Mouse (Mus musculus) neural tube, embryonic 15.5 days (tissue): ENCODE results near the gene Krt1. TPM values are rescaled to one million over a fixed set of nuclear protein-coding genes. Genes with fewer than 3 reads are reported as not detected.

Experiments used
- ATAC-seq: fragments of 200-750 bp; cut with Nextera tagmentation; 2 replicates; pipeline ENCODE4 v1.8.0; 2017; ENCODE audit warnings: mild to moderate bottlenecking, moderate TSS enrichment, moderate library complexity; ENCODE audit not compliant: low FRiP score
- H3K27ac ChIP-seq: fragments of 300-500 bp; sonication (generic); replicated peaks from 2 replicates; pipeline ENCODE4 v1.5.1; 2015; ENCODE audit warnings: mild to moderate bottlenecking, inconsistent platforms
- H3K27me3 ChIP-seq: fragments of 300-500 bp; sonication (generic); replicated peaks from 2 replicates; pipeline ENCODE4 v1.6.1; 2015; ENCODE audit warnings: inconsistent platforms
- H3K36me3 ChIP-seq: fragments of 300-500 bp; sonication (generic); 2 replicates; pipeline ENCODE4 v1.6.1; 2015; ENCODE audit warnings: inconsistent platforms
- H3K4me1 ChIP-seq: fragments of 300-500 bp; sonication (generic); 2 replicates; pipeline ENCODE4 v1.6.1; 2015; ENCODE audit warnings: inconsistent platforms
- H3K4me2 ChIP-seq: fragments of 300-500 bp; sonication (generic); 2 replicates; pipeline ENCODE4 v1.6.1; 2015; ENCODE audit warnings: inconsistent platforms, mild to moderate bottlenecking, moderate library complexity
- H3K4me3 ChIP-seq: fragments of 300-500 bp; sonication (generic); replicated peaks from 2 replicates; pipeline ENCODE4 v1.5.1; 2015; ENCODE audit warnings: mild to moderate bottlenecking, inconsistent platforms
- H3K9ac ChIP-seq: fragments of 300-500 bp; sonication (generic); replicated peaks from 2 replicates; pipeline ENCODE4 v1.6.1; 2015; ENCODE audit warnings: mild to moderate bottlenecking, inconsistent platforms
- H3K9me3 ChIP-seq: fragments of 300-500 bp; sonication (generic); replicated peaks from 2 replicates; pipeline ENCODE4 v1.6.1; 2016; ENCODE audit warnings: inconsistent platforms
- WGBS: fragments of 180-500 bp; shearing (Covaris S2); methylation state at CpG from one replicate; pipeline ENCODE4 v1.1.7; 2015; ENCODE audit warnings: mixed read lengths; 5-methylcytosine and 5-hydroxymethylcytosine counted together
- polyA plus RNA-seq: library from polyadenylated mRNA; unstranded; fragments of >200 nt; fragmentation: Nextera tagmentation; extraction: Ambion mirVana; gene quantifications from 2 replicates; pipeline ENCODE4 v1.2.1, GENCODE M21; 2015

Krt1 gene
- polyA plus RNA-seq, 1 experiment from 2014 or later, result 16.9 TPM

DNA sequence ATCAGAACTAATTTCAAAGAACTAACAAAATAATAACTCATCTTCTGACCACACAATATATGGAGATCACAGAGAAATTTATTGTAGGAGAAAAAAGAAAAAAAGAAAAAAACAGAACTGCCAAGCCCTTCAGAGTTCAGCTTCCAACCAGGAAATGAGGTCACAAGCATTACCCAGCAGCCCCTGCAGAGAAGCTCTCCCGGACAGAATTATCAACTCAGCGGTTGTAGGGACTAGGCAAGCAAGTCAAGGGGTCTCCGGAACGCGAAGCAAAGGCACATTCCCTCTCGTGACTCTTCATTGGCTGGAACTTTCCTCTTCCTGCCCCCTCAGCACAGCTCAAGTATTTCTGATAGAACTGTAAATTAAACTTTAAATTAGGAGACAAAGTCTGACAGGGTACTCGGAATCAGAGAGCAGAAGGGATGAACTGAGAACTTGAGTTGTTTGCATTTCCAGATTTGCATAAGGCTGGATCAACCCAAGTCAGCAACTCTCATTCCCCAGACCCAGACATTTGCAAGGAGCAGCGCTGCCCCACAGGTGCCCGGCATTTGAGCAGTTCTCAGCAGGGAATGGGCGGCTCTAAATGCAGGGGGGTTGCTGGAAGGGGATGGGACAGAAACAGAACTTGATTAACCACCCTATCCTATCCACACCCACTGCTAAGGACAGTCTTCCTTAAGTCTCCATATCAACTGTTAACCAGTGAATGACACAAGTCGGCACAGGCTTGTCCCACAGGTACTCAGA, 8.3 kb upstream of the Krt1 start:
- Histone ChIP-seq H3K9me3 (no peaks in the 10 kb centered on the region), H3K4me1 (peaks cover 23% of the 10 kb centered on the region), H3K4me2 (peak overlapping the region; percentile 90), H3K27ac (no peak overlapping the region), H3K9ac (no peak overlapping the region), H3K4me3 (peak overlapping the region; percentile 48; the same call in 1 of the 2 replicates), H3K36me3 (no peaks in the 10 kb centered on the region), H3K27me3 (peaks cover 44% of the 10 kb centered on the region)
- 7% methylated on average over 11 of the region's 11 CpGs for WGBS
- no peak for ATAC-seq

DNA sequence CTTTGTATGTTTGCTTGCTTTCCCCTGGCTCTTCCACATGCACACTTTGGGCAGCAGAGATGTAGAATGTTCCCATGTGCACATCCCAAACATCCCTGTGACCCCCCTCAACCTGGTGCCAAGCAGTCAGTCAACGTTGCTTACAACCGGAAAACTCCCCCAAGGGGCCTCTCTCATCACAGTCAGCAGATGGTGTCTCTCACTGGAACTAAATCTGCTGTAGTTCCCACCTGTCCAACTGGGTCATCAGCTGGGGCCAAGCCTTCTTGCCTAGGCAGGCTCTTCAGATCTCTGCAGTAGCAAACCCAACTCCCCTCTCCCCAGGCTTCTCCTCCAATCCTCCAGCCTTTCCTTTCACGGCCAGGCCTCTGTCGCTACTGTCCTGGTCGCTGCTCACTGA, 6.1 kb upstream of the Krt1 start:
- H3K36me3 ChIP-seq, result no peaks in the 10 kb centered on the region
- no peak overlapping the region for H3K4me3 ChIP-seq
- no peak overlapping the region for H3K9ac ChIP-seq
- H3K9me3 ChIP-seq, result no peaks in the 10 kb centered on the region
- no peak for ATAC-seq
- H3K27me3 ChIP-seq, result peaks cover 50% of the 10 kb centered on the region
- WGBS, result 54% methylated on average over 5 of the region's 5 CpGs
- no peak overlapping the region for H3K27ac ChIP-seq
- peaks cover 23% of the 10 kb centered on the region for H3K4me1 ChIP-seq
- no peak overlapping the region for H3K4me2 ChIP-seq

DNA sequence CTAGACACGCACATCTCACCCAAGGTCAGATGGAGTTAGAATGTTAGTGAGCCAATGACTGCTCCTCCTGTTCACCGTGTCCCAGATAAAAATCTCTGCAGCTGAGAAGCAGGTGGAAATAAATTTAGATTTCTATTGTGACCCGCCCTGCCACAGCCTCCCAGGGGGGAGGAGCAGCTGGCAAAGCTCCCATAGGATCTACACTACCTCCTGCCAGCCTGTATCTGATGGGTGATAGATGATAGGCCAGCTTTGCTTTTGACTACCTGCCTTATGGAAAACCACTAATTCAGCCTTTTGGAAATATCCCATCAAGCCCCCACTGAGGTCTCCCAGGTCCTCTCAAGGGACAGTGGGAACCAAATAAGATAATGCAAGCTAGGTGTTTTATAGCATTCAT, 5.1 kb upstream of the Krt1 start:
- WGBS, result 58% methylated on average over 3 of the region's 3 CpGs
- Histone ChIP-seq H3K4me2 (no peak overlapping the region), H3K4me1 (peaks cover 23% of the 10 kb centered on the region), H3K4me3 (no peak overlapping the region), H3K27ac (no peak overlapping the region), H3K36me3 (no peaks in the 10 kb centered on the region), H3K9ac (no peak overlapping the region), H3K27me3 (peaks cover 40% of the 10 kb centered on the region), H3K9me3 (no peaks in the 10 kb centered on the region)
- ATAC-seq, result no peak

DNA sequence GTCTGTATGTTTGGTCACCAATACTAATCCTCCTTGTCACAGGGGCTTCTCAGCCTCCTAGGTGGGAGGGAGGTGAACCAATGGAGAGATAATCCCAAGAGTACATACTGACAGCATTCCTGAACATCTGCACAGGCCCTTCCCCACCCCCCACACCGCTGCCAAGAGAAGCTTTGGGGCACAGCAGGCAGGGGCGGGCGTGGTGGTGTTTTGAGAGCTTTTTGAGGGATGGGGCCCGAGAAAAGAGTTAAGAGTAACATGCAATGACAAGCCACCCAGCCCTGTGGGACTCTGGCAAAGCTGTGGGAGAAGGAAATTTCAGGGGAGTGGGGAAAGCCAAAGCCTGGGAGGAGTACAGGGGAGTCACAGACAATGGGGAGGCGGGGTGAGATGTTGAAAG, 3.7 kb upstream of the Krt1 start:
- ATAC-seq, result no peak
- 19% methylated on average over 5 of the region's 5 CpGs for WGBS
- H3K4me2 ChIP-seq, result no peak overlapping the region

DNA sequence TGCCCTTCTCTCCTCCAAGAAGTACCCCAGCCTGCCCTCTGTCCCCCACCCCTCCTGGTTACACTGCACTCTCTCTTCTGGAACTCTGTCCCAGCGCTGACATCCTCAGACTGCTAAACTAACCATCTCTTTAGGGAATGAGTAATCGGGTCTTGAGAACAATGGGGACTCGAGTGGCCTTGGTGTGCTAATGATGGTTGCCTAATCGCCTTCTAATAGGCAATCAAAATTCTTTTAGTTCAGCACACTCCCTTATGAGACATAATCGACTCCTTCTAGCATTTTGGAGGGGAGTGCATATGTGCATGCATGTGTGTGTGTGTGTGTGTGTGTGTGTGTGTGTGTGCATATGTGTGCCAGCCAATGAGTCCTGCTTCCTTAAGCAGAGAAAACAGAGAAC, 2.0 kb upstream of the Krt1 start:
- Histone ChIP-seq H3K27me3 (peaks cover 22% of the 10 kb centered on the region), H3K36me3 (no peaks in the 10 kb centered on the region), H3K4me1 (peaks cover 3% of the 10 kb centered on the region; the same call in 1 of the 2 replicates), H3K4me2 (no peak overlapping the region), H3K9me3 (no peaks in the 10 kb centered on the region), H3K9ac (no peak overlapping the region), H3K27ac (no peak overlapping the region), H3K4me3 (no peak overlapping the region)
- 6% methylated on average over 5 of the region's 5 CpGs for WGBS
- no peak for ATAC-seq

More for the DNA sequence above, 3.7 kb upstream of the Krt1 start:
- H3K4me3 ChIP-seq, result no peak overlapping the region
- H3K27ac ChIP-seq, result no peak overlapping the region
- no peak overlapping the region for H3K9ac ChIP-seq
- H3K4me1 ChIP-seq, result peaks cover 10% of the 10 kb centered on the region
- H3K36me3 ChIP-seq, result no peaks in the 10 kb centered on the region
- no peaks in the 10 kb centered on the region for H3K9me3 ChIP-seq
- peaks cover 35% of the 10 kb centered on the region for H3K27me3 ChIP-seq

DNA sequence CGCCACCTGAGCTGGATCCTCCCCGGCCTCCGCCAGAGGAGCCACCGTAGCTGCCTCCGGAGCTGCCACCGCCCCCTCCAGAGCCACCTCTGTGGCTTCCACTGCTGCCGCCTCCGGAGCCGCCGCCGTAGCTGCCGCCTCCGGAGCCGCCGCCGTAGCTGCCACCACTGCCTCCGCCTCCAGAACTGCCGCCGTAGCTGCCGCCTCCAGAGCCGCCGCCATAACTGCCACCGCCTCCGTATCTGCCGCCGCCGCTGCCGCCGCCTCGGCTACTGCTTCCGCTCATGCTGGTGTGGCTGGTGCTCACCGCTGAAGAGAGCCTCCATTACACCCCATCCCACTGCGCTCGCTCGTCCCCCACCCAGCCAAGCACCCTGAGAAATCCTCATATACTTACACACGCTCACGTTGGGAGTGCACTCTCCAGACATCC, 4.6 kb downstream of the Krt1 start:
- peaks cover 4% of the 10 kb centered on the region for H3K27me3 ChIP-seq
- H3K4me2 ChIP-seq, result peak overlapping the region; percentile 75
- peak overlapping the region; percentile 49 for H3K4me3 ChIP-seq
- peaks cover 20% of the 10 kb centered on the region for H3K4me1 ChIP-seq
- H3K9ac ChIP-seq, result peak overlapping the region; percentile 63
- no peaks in the 10 kb centered on the region for H3K36me3 ChIP-seq
- peak overlapping the region; percentile 86 for H3K27ac ChIP-seq
- under 1% methylated on average over 32 of the region's 37 CpGs for WGBS
- H3K9me3 ChIP-seq, result no peaks in the 10 kb centered on the region
- ATAC-seq, result peak; percentile 85

DNA sequence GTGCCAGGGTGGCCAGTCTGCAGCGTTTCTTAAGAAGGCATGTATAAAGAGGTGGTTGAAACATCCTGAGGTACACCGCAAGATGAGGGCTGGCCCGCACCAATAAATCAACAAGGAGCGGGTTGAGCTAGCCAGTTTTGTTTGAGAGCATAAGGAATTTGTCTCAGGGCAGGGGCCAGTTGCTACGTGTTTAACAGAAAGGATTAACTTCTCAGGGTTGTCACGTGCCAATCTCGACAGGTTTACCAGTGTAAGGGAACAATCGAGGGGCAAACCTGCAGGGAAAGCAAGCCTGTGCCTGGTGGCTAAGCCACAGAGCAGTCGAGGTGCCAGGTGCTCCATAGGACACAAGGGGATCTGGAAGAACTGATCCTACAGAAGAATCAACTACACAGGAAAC, 7.4 kb downstream of the Krt1 start:
- no peak for ATAC-seq
- peaks cover 4% of the 10 kb centered on the region; the same call in 1 of the 2 replicates for H3K27me3 ChIP-seq
- no peaks in the 10 kb centered on the region for H3K9me3 ChIP-seq
- no peaks in the 10 kb centered on the region for H3K36me3 ChIP-seq
- no peak overlapping the region for H3K9ac ChIP-seq
- WGBS, result 77% methylated on average over 9 of the region's 9 CpGs
- no peak overlapping the region for H3K4me3 ChIP-seq
- H3K4me2 ChIP-seq, result no peak overlapping the region
- H3K27ac ChIP-seq, result no peak overlapping the region
- H3K4me1 ChIP-seq, result peaks cover 20% of the 10 kb centered on the region

DNA sequence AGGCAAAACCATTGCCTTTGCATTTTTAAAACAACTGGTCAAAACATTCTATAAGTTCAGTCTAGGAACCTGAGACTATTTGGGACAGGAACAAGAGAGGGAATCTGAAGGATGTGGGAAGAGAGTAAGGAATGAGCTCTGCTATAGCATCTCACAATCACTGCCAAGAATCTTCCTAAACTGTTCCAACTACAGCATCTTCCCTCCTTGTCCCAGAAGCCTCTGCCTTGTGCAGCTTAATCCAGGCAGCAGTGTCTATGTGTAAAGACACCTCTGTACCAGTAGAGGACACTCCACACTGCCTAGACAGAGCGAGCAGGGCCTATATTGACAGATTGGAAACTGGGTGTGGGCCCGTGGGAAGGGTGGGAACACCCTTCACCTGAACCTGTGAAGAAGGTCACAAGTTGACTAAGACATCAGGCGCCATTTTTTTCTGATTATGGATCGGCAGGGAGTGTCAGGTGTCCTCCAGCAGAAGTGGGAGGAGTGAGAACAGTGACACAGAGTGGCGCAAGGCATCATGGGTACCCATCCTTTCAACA, 15.7 kb downstream of the Krt1 start:
- H3K36me3 ChIP-seq, result no peaks in the 10 kb centered on the region
- H3K9ac ChIP-seq, result no peak overlapping the region
- H3K4me1 ChIP-seq, result no peaks in the 10 kb centered on the region
- no peak for ATAC-seq
- 67% methylated on average over 5 of the region's 5 CpGs for WGBS
- no peak overlapping the region for H3K4me3 ChIP-seq
- H3K27me3 ChIP-seq, result no peaks in the 10 kb centered on the region
- no peak overlapping the region for H3K4me2 ChIP-seq
- H3K9me3 ChIP-seq, result no peaks in the 10 kb centered on the region
- H3K27ac ChIP-seq, result no peak overlapping the region

DNA sequence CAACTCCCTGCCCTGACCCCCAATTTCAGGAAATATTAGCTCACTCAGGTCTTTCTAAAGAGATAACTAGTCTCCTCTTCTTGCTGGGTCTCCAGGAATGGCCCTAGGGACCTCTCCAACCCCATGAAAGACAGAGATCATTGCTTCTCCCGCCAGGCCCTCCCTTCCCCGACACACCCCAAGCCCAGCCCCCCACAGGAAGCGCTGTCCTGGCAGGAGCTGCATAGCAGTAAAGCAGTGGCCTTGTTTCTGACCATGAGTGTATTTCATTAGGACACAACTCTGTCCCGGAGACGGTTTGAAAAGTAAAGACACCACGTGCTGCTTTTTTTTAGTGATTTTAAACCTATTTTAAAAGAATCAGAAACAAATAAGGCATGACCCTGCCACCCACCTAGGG, 17.5 kb downstream of the Krt1 start:
- WGBS, result 38% methylated on average over 6 of the region's 6 CpGs
- Histone ChIP-seq H3K4me1 (no peaks in the 10 kb centered on the region), H3K9ac (no peak overlapping the region), H3K9me3 (no peaks in the 10 kb centered on the region), H3K4me3 (no peak overlapping the region), H3K4me2 (no peak overlapping the region), H3K27ac (no peak overlapping the region), H3K36me3 (no peaks in the 10 kb centered on the region), H3K27me3 (no peaks in the 10 kb centered on the region)
- no peak for ATAC-seq

DNA sequence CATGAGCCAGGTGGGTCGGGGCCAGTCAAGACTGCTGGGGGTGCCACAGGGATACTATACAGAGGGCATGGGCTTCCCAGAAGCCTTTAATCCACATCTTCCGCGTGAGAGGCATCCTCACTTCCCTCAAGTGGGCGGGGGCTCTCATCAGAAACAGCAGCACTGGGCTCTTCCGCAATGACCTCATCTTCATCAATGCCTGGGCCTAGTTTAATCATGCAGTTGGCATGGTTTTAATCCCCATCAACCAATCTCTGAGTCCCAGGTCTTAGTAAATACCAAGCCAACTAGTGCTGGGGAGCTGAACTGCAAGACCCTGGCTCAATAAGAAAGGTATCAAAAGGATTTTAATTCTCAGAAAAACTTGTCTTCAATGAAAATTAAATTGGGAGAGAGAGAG, 21.2 kb downstream of the Krt1 start:
- H3K27me3 ChIP-seq, result no peaks in the 10 kb centered on the region
- no peak overlapping the region for H3K4me3 ChIP-seq
- no peak overlapping the region for H3K9ac ChIP-seq
- no peak overlapping the region for H3K27ac ChIP-seq
- ATAC-seq, result no peak
- H3K4me1 ChIP-seq, result no peaks in the 10 kb centered on the region
- H3K4me2 ChIP-seq, result no peak overlapping the region
- H3K36me3 ChIP-seq, result no peaks in the 10 kb centered on the region
- 77% methylated on average over 5 of the region's 5 CpGs for WGBS
- no peaks in the 10 kb centered on the region for H3K9me3 ChIP-seq

DNA sequence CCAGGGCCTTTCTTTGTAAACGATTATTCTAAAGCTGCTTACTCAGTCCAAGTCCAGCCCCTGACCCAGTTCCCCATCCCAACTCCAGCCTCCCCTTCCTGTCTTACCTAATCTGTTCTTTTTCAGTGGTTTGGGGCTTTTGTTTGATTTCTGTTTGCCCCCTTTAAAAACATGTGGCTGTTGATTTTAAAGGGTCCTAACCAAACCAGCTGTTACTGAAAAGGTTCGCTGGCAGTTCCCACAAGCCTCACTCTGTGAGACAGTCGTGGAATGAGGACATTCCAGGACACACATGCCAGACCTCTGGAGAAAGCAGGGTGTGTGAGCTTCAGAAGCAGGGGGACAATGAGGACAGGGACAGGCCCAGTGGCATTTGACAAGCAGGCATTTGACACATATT, 28.8 kb downstream of the Krt1 start:
- no peak overlapping the region for H3K9ac ChIP-seq
- 39% methylated on average over 3 of the region's 3 CpGs for WGBS
- H3K27me3 ChIP-seq, result 0 out of 2 replicates have a peak, but pooled peaks cover 2% of the 10 kb centered on the region
- no peak for ATAC-seq
- no peak overlapping the region for H3K4me3 ChIP-seq
- no peak overlapping the region for H3K4me2 ChIP-seq
- no peaks in the 10 kb centered on the region for H3K36me3 ChIP-seq
- H3K9me3 ChIP-seq, result no peaks in the 10 kb centered on the region
- no peaks in the 10 kb centered on the region for H3K4me1 ChIP-seq
- H3K27ac ChIP-seq, result no peak overlapping the region

DNA sequence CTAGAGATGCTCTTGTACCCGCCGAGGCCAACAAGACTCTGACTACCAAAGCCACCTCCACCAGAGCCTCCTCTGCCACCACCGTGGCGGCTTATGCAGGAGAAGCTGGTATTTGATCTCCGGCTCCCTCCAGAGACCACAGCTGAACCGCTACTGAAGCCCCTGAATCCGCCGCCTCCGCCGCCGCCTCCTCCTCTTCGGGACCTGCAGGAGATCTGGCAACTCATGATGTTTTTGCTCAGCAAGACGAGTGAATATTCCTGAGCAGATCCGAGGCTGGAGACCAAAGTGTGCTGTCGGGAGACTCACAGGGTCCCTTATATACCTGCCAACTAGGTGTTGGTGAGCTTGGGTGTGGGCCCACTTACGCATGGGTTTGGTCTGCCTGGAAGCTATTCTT, 32.7 kb downstream of the Krt1 start, which contains the start of gene Krt2:
Gene Krt2 (minus strand): TSS at position 295 of the 400 bp plus-strand sequence.
- Histone ChIP-seq H3K4me3 (no peak within 1 kb of the TSS), H3K4me2 (no peak within 1 kb of the TSS), H3K9me3 (no peaks in the 10 kb centered on the region), H3K9ac (no peak within 1 kb of the TSS), H3K27ac (no peak within 1 kb of the TSS), H3K36me3 (no peaks in the 10 kb centered on the region), H3K4me1 (no peaks in the 10 kb centered on the region), H3K27me3 (0 out of 2 replicates have a peak, but pooled peaks cover 2% of the 10 kb centered on the region)
- WGBS, result 86% methylated on average over 16 of the region's 16 CpGs
- no peak for ATAC-seq
